Mouse (Mus musculus) lung, postnatal 36 days (tissue): ENCODE measurements around the gene Inca1.

Source experiments
- DNase-seq: peaks from one replicate; pipeline ENCODE4 v3.0.0; 2022; ENCODE audit warnings: mixed read lengths

The Inca1 gene

DNA sequence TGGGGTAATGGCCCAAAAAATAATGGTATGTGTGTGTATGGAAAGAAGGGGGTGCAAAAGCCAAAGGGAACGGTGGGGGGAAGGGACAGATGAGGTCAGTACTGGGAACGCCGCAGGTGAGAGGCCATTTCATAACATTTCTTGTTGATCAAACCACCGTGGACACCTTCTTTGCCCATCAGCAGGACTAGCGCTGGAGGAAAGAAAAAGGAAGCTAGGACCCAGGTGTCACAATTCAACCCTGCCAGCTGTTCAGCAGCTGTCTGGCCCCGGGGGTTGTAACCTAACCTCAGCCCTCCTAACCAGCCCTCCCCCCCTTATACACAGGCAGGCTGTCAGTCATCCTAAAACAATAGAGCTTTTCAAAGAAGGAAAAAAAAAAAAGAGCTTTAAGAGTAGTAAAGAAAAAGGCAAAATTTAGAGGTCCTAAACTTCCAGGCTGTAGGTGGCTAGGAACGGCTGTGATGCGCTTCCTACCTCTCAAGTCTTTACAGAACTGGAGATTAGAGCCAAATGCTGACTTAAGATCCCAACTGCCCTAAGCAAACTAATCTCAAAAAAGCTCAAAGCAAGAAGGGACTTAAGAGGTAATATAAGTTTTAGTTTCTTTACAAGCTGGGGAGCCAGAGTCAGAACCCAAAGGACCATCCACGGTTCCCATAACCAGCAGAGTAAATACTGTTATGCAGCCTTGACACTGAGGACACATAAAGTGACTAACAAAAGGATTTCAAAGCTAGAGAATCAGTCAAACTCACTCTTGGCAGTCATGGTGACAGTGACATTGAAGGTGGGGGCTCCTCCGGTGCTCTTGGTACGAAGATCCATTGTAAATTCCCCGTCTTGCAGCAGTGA, 47.7 kb downstream of the Inca1 start:
- no peak for DNase-seq

DNA sequence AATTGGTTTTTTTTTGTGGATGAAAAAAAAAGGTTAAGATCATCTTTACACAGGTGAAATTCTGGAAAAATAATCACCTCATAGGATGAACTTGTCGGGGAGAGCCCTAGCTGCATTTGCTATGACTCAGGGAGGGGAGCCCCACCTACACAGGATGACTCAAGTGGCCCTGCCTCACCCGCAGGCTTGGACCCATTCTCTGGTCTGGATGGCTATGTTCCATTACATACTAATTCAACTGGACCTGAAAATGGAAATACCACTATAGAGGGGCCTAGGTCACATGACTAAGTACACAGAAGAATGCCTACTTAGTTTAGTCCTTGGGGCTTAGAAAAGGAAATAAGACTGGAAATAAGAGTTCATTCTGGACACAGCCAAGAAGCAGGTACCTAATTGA, 48.6 kb downstream of the Inca1 start:
- DNase-seq, result no peak

GRCm38 (mm10) chr11:70650322-70651175, 49.4 kb downstream of the Inca1 start:
- DNase-seq, result peak; percentile 34

GRCm38 (mm10) chr11:70649185-70649734, 50.7 kb downstream of the Inca1 start:
- no peak for DNase-seq

DNA sequence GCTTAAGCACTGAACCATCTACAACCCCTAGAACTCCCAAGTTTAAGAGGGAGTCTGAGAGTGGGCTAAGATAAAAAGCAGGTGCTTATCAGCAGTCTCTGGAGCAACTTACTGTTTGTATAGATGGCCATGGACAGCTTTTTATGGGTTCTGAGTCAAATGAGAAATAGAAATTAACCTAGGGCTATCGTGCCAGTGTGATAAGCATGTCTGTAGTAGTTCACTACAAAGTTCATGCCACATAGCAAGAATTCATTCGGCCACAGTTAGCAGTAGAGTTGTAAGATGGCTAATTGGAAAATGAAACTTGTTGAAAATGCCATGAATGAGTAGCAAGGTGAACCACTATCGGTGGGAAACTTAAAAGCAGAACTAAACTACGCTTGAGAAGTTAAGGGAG, 51.4 kb downstream of the Inca1 start:
- DNase-seq, result no peak

GRCm38 (mm10) chr11:70647716-70648420, 52.1 kb downstream of the Inca1 start:
- DNase-seq, result peak; percentile 37

- peak; percentile 99 for DNase-seq
Measured at GRCm38 (mm10) chr11:70646691-70647650, 53.0 kb downstream of the Inca1 start, which contains the start of the genes Rnf167 and Slc25a11. Gene Rnf167 (plus strand): TSS chr11:70647235. Gene Slc25a11 (minus strand): TSS chr11:70647479.

DNA sequence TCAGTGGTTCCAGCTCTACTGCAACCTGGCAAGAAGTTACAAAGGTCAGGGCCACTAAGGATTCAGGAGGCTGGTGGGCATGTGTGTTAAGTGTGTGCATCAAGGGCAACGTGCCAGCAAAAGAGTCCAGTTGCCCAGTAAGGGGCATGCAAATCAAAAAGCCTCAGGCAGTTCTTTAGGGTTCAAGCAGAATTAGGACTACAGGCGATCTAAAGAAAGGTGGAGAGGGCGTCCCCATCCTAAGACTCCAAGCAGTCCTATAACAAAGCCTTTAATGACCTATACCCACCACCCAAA, 53.7 kb downstream of the Inca1 start:
- DNase-seq, result no peak

DNA sequence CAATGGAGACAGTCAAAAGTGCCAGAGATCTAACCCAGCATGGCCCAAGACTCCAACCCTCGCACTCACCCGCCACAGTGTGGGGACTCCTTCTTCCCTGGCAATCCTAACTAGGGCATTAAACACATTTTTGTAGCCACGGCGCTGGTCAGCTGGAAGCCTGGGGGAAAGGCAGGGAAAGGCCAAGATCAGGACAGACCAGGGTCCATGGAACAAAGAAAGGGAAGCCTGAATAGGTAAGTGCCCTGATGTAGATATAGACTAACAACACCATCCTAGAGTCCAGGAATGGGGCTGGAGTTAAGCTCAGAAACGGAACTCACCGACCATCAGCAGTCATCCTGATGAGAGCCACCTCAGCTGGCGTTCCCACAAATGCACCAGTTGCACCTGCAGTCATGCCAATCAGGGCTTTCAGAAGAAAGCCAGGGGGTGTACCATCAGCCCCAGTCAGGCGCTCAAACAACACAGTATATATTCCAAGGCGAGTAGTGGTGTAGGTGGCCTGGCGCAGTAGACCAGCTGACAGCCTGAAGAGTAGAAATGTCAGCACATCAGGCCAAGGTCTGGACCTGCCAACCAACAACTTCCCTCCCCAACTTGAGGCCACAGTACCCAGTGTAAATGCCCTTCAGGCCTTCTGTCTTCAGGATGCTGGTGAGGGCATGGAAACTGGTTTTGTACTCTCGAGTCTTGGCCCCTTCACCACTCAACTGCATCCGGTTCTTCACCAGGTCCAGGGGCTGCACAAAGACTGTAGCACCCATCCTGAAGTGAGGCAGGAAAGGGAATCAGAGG, 54.3 kb downstream of the Inca1 start:
- no peak for DNase-seq

DNA sequence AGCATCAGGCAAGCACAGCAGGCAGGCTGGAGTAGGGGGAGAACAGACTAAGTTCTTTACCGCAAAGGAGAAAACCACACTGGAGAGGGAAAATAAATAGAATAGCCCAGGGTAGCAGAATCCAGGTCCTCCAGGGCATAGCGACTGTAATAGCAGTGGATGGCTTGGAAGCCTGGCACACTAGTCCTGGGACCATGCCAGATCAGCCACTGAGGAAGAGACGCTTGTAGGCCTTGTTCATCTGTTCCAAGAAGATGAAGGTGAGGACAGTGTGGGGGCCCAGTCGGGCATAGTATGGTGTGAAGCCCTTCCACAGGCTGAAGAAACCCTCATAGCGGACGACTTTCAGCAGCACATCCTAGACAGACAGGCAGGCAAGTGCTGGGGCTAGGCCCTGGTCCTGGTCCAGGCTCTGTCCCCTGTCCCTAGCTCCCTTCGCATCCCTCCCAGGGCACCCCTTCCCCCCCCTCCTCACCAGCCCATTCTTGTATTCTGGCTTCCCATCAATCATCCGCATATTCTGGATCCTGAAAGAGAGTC, 55.3 kb downstream of the Inca1 start:
- DNase-seq, result no peak

DNA sequence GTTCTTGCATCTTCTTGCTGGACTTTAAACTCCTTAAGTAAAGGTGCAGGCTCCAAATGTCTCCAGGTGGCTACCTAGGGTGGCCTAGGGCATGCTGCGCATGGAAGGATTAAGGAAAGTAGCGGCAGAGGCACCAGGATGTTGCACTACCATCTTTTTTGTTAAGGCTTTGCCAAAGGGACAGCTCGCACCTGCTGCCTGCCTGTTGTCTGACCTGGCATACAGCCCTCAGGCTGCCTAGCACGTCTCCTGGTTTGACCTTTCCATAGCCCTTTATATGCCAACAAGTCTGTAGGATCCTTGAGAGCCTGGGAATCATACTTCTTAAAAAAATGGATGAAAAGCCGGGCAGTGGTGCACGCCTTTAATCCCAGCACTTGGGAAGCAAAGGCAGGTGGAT, 56.9 kb downstream of the Inca1 start:
- DNase-seq, result no peak

DNA sequence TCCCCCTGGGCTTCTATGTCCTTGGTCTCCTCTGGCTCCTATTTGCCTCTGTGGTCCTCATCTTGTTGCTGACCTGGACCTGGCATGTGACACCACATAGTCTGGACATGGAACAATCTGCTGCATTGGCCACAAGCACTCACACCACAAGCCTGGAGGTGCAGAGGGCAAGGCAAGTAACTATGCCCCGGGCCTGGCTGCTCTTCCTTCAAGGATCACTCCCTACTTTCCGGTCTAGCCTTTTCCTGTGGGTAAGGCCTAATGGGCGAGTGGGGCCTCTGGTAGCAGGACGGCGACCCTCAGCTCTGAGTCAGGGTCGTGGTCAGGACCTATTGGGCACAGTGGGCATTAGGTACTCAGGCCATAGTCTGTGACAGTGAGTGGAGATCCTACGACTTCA, 58.7 kb downstream of the Inca1 start:
- DNase-seq, result no peak

GRCm38 (mm10) chr11:70639976-70640375, 60.0 kb downstream of the Inca1 start:
- DNase-seq, result peak; percentile 46

DNA sequence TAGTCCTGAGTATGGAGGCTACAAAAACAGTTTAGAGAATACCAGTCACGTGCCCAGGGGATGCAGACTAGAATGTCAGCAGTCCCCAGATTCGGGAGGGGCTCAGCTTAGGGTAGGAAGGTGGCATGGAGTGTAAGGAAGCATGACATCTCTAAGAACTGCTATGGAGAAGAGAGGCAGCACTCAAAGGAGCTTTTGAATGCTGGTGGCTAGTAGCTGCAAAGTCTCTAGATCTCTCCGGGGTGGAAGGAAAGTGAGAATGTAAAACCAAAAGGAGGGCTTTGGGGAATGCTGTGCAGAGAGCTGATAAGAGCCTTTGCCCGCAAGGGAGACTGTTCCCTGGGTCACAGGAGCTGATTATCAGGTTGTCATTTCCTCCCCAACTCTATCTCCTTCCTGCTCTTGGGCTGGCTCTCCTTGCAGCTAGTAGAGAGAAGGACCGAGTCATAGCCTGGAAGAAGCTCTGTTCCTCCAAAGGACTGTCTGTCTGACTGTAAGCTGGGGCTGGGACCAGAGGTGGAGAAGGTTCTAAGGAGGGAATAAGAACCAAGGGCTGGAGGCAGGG, 61.2 kb downstream of the Inca1 start, which contains the start of gene Gp1ba:
Gene Gp1ba (plus strand): TSS at position 409 of the 565 bp plus-strand sequence.
- DNase-seq, result no peak
